Mouse (Mus musculus) intestine, embryonic 16.5 days (tissue): Measurements from ENCODE around the gene Smyd4. TPM values are rescaled to one million over a fixed set of nuclear protein-coding genes. Genes with fewer than 3 reads are reported as not detected.

Source experiments
- ATAC-seq: fragments of 200-750 bp; cut with Nextera tagmentation; 2 replicates; pipeline ENCODE4 v1.8.0; 2017; ENCODE audit warnings: moderate TSS enrichment, moderate library complexity
- H3K27ac ChIP-seq: fragments of 300-500 bp; sonication (generic); 2 replicates; pipeline ENCODE4 v1.5.1; 2014; ENCODE audit warnings: mild to moderate bottlenecking, low read length
- H3K27me3 ChIP-seq: fragments of 300-500 bp; sonication (generic); replicated peaks from 2 replicates; pipeline ENCODE4 v1.6.1; 2014; ENCODE audit warnings: low read length, control low read depth, mixed read lengths; ENCODE audit not compliant: control insufficient read depth, insufficient read depth
- H3K36me3 ChIP-seq: fragments of 300-500 bp; sonication (generic); 2 replicates; pipeline ENCODE4 v1.6.1; 2014; ENCODE audit warnings: low read length, control low read depth; ENCODE audit not compliant: control insufficient read depth, insufficient read depth
- H3K4me1 ChIP-seq: fragments of 300-500 bp; sonication (generic); 2 replicates; pipeline ENCODE4 v1.6.1; 2014; ENCODE audit warnings: low read length, control low read depth, mixed read lengths; ENCODE audit not compliant: control insufficient read depth, insufficient read depth
- H3K4me2 ChIP-seq: fragments of 300-500 bp; sonication (generic); 2 replicates; pipeline ENCODE4 v1.6.1; 2014; ENCODE audit warnings: low read depth, low read length, control low read depth
- H3K4me3 ChIP-seq: fragments of 300-500 bp; sonication (generic); 2 replicates; pipeline ENCODE4 v1.5.1; 2014; ENCODE audit warnings: mild to moderate bottlenecking, low read length
- H3K9ac ChIP-seq: fragments of 300-500 bp; sonication (generic); 2 replicates; pipeline ENCODE4 v1.6.1; 2014; ENCODE audit warnings: low read depth, low read length
- H3K9me3 ChIP-seq: fragments of 300-500 bp; sonication (generic); 2 replicates; pipeline ENCODE4 v1.6.1; 2016; ENCODE audit warnings: low read length, control low read depth; ENCODE audit not compliant: control insufficient read depth
- WGBS: fragments of 180-500 bp; shearing (Covaris S2); extraction: QIAGEN DNeasy Blood & Tissue Kit; methylation state at CpG from one replicate; pipeline ENCODE4 v1.1.7; 2014; 5-methylcytosine and 5-hydroxymethylcytosine counted together
- polyA plus RNA-seq: library from polyadenylated mRNA; unstranded; fragments of >200 nt; fragmentation: Nextera tagmentation; extraction: Ambion mirVana; gene quantifications from 2 replicates; pipeline ENCODE4 v1.2.1, GENCODE M21; 2015

The Smyd4 gene
- polyA plus RNA-seq, 1 experiment from 2014 or later, result 8.2 TPM

- no peak overlapping the region for H3K4me3 ChIP-seq
Measured at GRCm38 (mm10) chr11:75340698-75341345, 7.4 kb upstream of the Smyd4 start.

GRCm38 (mm10) chr11:75343096-75343495 is 5.1 kb upstream of the Smyd4 start:
- no peaks in the 10 kb centered on the region for H3K27me3 ChIP-seq
- ATAC-seq, result no peak
- H3K4me2 ChIP-seq, result no peak overlapping the region
- no peak overlapping the region for H3K27ac ChIP-seq
- WGBS, result 92% methylated on average over 2 of the region's 2 CpGs
- H3K36me3 ChIP-seq, result 0 out of 2 replicates have a peak, but pooled peaks cover 3% of the 10 kb centered on the region
- H3K4me1 ChIP-seq, result peaks cover 15% of the 10 kb centered on the region
- no peaks in the 10 kb centered on the region for H3K9me3 ChIP-seq
- no peak overlapping the region for H3K9ac ChIP-seq
- H3K4me3 ChIP-seq, result no peak overlapping the region

More at GRCm38 (mm10) chr11:75340698-75341345, 7.4 kb upstream of the Smyd4 start:
- Histone ChIP-seq H3K9me3 (no peaks in the 10 kb centered on the region), H3K27ac (no peak overlapping the region), H3K9ac (no peak overlapping the region), H3K4me1 (peaks cover 3% of the 10 kb centered on the region), H3K36me3 (0 out of 2 replicates have a peak, but pooled peaks cover 3% of the 10 kb centered on the region), H3K27me3 (no peaks in the 10 kb centered on the region), H3K4me2 (no peak overlapping the region)
- ATAC-seq, result no peak
- 86% methylated on average over 12 of the region's 12 CpGs for WGBS

GRCm38 (mm10) chr11:75344163-75344562 is 4.1 kb upstream of the Smyd4 start:
- no peaks in the 10 kb centered on the region for H3K27me3 ChIP-seq
- no peak for ATAC-seq
- no peak overlapping the region for H3K4me3 ChIP-seq
- 0 out of 2 replicates have a peak, but pooled peaks cover 3% of the 10 kb centered on the region for H3K36me3 ChIP-seq
- H3K9me3 ChIP-seq, result no peaks in the 10 kb centered on the region
- H3K9ac ChIP-seq, result no peak overlapping the region
- WGBS, result 64% methylated on average over 2 of the region's 2 CpGs
- H3K27ac ChIP-seq, result no peak overlapping the region
- H3K4me2 ChIP-seq, result no peak overlapping the region
- peaks cover 19% of the 10 kb centered on the region for H3K4me1 ChIP-seq

GRCm38 (mm10) chr11:75344716-75345115 is 3.5 kb upstream of the Smyd4 start:
- 0 out of 2 replicates have a peak, but pooled peaks cover 3% of the 10 kb centered on the region for H3K36me3 ChIP-seq
- H3K27ac ChIP-seq, result peak overlapping the region; percentile 44; the same call in 1 of the 2 replicates
- 92% methylated on average over 5 of the region's 5 CpGs for WGBS
- no peaks in the 10 kb centered on the region for H3K9me3 ChIP-seq
- no peak overlapping the region for H3K9ac ChIP-seq
- no peak overlapping the region for H3K4me3 ChIP-seq
- no peak for ATAC-seq
- no peak overlapping the region for H3K4me2 ChIP-seq
- H3K27me3 ChIP-seq, result no peaks in the 10 kb centered on the region
- peaks cover 20% of the 10 kb centered on the region for H3K4me1 ChIP-seq

GRCm38 (mm10) chr11:75346556-75347187 is 1.6 kb upstream of the Smyd4 start:
- Histone ChIP-seq H3K27me3 (no peaks in the 10 kb centered on the region), H3K4me3 (no peak overlapping the region), H3K9ac (peak overlapping the region; percentile 29; the same call in 1 of the 2 replicates), H3K9me3 (no peaks in the 10 kb centered on the region), H3K4me1 (peaks cover 20% of the 10 kb centered on the region), H3K4me2 (peak overlapping the region; percentile 30; the same call in 1 of the 2 replicates), H3K27ac (no peak overlapping the region), H3K36me3 (no peaks in the 10 kb centered on the region)
- 47% methylated on average over 3 of the region's 4 CpGs for WGBS
- ATAC-seq, result no peak

- H3K9me3 ChIP-seq, result no peaks in the 10 kb centered on the region
- no peak for ATAC-seq
Measured at GRCm38 (mm10) chr11:75347188-75347585, 1.0 kb upstream of the Smyd4 start.

GRCm38 (mm10) chr11:75347596-75347995 is 637 bp upstream of the Smyd4 start:
- peak overlapping the region; percentile 70 for H3K4me2 ChIP-seq
- H3K27me3 ChIP-seq, result no peaks in the 10 kb centered on the region
- H3K9me3 ChIP-seq, result no peaks in the 10 kb centered on the region
- ATAC-seq, result no peak
- peak overlapping the region; percentile 70; the same call in 1 of the 2 replicates for H3K27ac ChIP-seq
- peak overlapping the region; percentile 86 for H3K9ac ChIP-seq
- peak overlapping the region; percentile 93 for H3K4me3 ChIP-seq
- 1% methylated on average over 10 of the region's 10 CpGs for WGBS
- H3K4me1 ChIP-seq, result peaks cover 20% of the 10 kb centered on the region
- H3K36me3 ChIP-seq, result no peaks in the 10 kb centered on the region

More at GRCm38 (mm10) chr11:75347188-75347585, 1.0 kb upstream of the Smyd4 start:
- H3K27ac ChIP-seq, result no peak overlapping the region
- peak overlapping the region; percentile 86 for H3K9ac ChIP-seq
- WGBS, result 28% methylated on average over 10 of the region's 10 CpGs
- H3K27me3 ChIP-seq, result no peaks in the 10 kb centered on the region
- peak overlapping the region; percentile 70 for H3K4me2 ChIP-seq
- no peaks in the 10 kb centered on the region for H3K36me3 ChIP-seq
- H3K4me1 ChIP-seq, result peaks cover 20% of the 10 kb centered on the region
- H3K4me3 ChIP-seq, result peak overlapping the region; percentile 93

GRCm38 (mm10) chr11:75348890-75349261 is 643 bp downstream of the Smyd4 start:
- peak overlapping the region; percentile 93 for H3K4me3 ChIP-seq
- ATAC-seq, result no peak
- peak overlapping the region; percentile 63 for H3K27ac ChIP-seq
- WGBS, result 41% methylated on average over 10 of the region's 10 CpGs
- no peaks in the 10 kb centered on the region for H3K9me3 ChIP-seq
- no peaks in the 10 kb centered on the region for H3K27me3 ChIP-seq
- H3K4me2 ChIP-seq, result peak overlapping the region; percentile 91
- H3K36me3 ChIP-seq, result no peaks in the 10 kb centered on the region
- peaks cover 20% of the 10 kb centered on the region for H3K4me1 ChIP-seq
- peak overlapping the region; percentile 86 for H3K9ac ChIP-seq

- ATAC-seq, result no peak
- Histone ChIP-seq H3K27me3 (no peaks in the 10 kb centered on the region), H3K27ac (no peak overlapping the region), H3K4me3 (no peak overlapping the region), H3K9ac (no peak overlapping the region), H3K36me3 (no peaks in the 10 kb centered on the region), H3K4me2 (no peak overlapping the region), H3K4me1 (peaks cover 16% of the 10 kb centered on the region), H3K9me3 (no peaks in the 10 kb centered on the region)
Measured at GRCm38 (mm10) chr11:75351225-75351624, 3.0 kb downstream of the Smyd4 start.
